Mouse (Mus musculus): Measurements from ENCODE around the gene Alpk1.

- no peak for TF ChIP-seq POLR2A (IDR thresholded peaks at IDR 0.05; ENCODE audit: borderline replicate concordance, control insufficient read depth, low read depth, low read length)
- TF ChIP-seq CTCF (IDR thresholded peaks at IDR 0.05; ENCODE audit: control insufficient read depth, insufficient read depth, low read length), result no peak
Observed at GRCm38 (mm10) chr3:127642211-127642610, 138.1 kb downstream of the Alpk1 start.

All from bone marrow, adult 2 months (tissue).